Mouse (Mus musculus) embryonic fibroblast, embryonic 13.5 days (primary cell): ENCODE data around the gene Nr2f6.

Source experiments
- CTCF ChIP-seq: IDR thresholded peaks from 2 replicates; pipeline ENCODE4 v1.5.1; 2011; ENCODE audit warnings: mild to moderate bottlenecking, control low read depth, low read length, moderate library complexity, borderline replicate concordance; ENCODE audit not compliant: insufficient read depth
- POLR2A ChIP-seq: IDR thresholded peaks from 2 replicates; pipeline ENCODE4 v1.6.1; 2011; ENCODE audit warnings: low read depth, mild to moderate bottlenecking, control low read depth, low read length, moderate library complexity

DNA sequence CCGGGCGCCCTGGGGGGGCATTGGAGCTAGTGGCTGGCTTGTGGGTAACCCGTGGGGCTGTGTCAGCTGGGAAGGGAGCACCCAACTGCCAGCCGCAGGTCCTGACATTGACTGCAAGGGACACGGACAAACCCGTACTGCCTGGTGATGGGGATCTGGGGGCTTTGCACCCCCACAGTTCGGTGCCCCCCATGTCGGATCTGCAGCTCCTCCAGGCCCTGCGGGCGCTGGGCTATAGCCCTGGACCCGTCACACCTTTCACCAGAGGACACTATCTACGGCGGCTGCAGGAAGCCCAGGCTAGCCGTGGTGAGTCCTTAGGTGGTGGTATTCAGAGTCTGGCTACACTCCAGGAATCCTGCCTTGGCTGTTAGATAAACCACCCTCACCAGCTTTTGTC is 25.7 kb upstream of the Nr2f6 start:
- TF ChIP-seq CTCF (no peak), POLR2A (no peak)
